Mouse (Mus musculus) myocyte (in vitro differentiated cells): ENCODE measurements around the gene Negr1.

Source experiments
- CEBPB ChIP-seq: IDR thresholded peaks from 2 replicates; pipeline ENCODE4 v1.6.1; 2011; ENCODE audit warnings: mild to moderate bottlenecking, moderate library complexity; ENCODE audit not compliant: poor library complexity, insufficient read depth, severe bottlenecking
- MYOD1 ChIP-seq, 3 experiments: IDR thresholded peaks; one replicate each; pipeline ENCODE4 v1.6.1; 2011; ENCODE audit warnings: control low read depth in 2 of 3, low read depth in 2 of 3, mild to moderate bottlenecking in 2 of 3, moderate library complexity in 1 of 3; ENCODE audit not compliant: insufficient read length in 2 of 3, control insufficient read depth in 1 of 3
- POLR2A ChIP-seq: IDR thresholded peaks from one replicate; pipeline ENCODE4 v1.6.1; 2011; ENCODE audit warnings: low read depth, mild to moderate bottlenecking, control low read depth, moderate library complexity; ENCODE audit not compliant: insufficient read length
- POLR2AphosphoS2 ChIP-seq: IDR thresholded peaks from one replicate; pipeline ENCODE4 v1.6.1; 2011; ENCODE audit warnings: low read depth, control low read depth; ENCODE audit not compliant: insufficient read length
- USF1 ChIP-seq: IDR thresholded peaks from one replicate; pipeline ENCODE4 v1.6.1; 2011; ENCODE audit warnings: low read depth, mild to moderate bottlenecking, control low read depth, moderate library complexity

DNA sequence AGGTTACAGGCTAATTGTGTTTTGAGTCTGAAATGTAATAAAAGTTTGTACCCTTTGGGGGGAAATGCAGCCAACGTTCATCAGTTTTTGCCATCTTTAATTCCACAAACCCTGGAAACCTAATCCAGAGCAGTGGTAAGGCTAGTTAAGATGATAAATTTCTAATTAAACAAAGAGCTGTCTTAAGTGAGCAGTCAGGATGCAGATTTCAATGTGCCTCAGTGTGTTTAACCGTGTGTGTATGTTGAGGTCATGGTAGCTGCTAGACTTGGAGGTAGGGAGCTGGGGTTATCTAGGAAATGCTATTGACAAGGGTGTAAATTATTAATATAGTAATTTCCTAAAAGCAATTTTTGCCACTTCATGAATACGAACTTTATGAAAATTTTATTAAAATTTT is 185.9 kb downstream of the Negr1 start:
- no peak for TF ChIP-seq POLR2AphosphoS2
- TF ChIP-seq CEBPB: no peak
- TF ChIP-seq MYOD1 (IDR thresholded peaks at IDR 0.05; ENCODE audit: control insufficient read depth in 1 of 3, insufficient read length in 2 of 3, low read depth in 2 of 3): no peak
- TF ChIP-seq USF1: no peak
- TF ChIP-seq POLR2A: no peak
